Mouse (Mus musculus) CH12.LX (cell line): ENCODE results near the gene Brsk1.

Experiments
- CHD2 ChIP-seq: IDR thresholded peaks from 2 replicates; pipeline ENCODE4 v1.6.1; 2011; ENCODE audit warnings: low read length, improper control_type of control experiment
- PAX5 ChIP-seq: IDR thresholded peaks from 2 replicates; pipeline ENCODE4 v1.6.1; 2012; ENCODE audit warnings: low read length, inconsistent platforms, mixed read lengths
- SIN3A ChIP-seq: IDR thresholded peaks from 2 replicates; pipeline ENCODE4 v1.6.1; 2012; ENCODE audit warnings: low read length, improper control_type of control experiment, inconsistent platforms

DNA sequence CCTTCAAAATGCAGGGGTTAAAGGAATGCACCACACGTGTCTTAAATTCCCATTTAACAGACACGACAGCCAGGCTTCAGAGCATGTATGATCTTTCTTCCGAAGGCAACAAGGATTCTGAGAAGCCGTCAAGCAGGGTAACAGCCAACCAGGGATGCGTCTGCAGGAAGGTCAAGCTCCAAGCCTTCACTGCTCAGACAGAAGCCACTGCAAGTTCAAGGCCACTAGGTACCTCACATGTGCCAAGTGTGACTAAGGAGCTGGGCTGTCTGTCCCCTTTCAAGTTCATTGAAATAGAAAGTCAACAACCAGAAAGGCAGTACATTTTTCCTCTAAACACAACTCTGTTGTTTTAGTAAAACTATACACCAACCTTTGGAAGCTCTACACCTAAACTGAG lies 23.5 kb upstream of the Brsk1 start:
- TF ChIP-seq SIN3A (no peak), PAX5 (no peak), CHD2 (no peak)
